ENCODE assay signal across 8 mouse cellular contexts in the genomic region with DNA sequence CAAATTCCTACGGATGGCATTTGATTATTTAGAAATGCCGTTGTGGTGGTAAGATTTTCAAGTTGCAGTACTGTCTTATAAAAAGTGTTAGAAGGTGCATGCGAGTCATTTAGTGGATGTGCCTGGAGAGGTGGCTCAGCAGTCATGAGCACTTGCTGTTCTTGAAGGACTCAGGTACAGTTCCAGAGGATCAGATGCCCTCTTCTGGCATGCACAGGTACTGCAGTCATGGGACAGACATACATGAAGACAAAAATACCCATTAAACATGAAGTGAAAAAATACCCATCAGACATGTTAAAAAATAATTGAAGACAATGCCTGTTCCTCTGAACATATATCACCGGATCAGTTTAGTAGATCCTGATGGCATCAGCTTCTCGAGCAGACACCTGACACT. TPM values are rescaled to one million over a fixed set of nuclear protein-coding genes. Genes with fewer than 3 reads are reported as not detected.
DNase-seq lines count a peak whose midpoint lies in the region; ATAC-seq lines count a peak whose summit lies in the region.

No protein-coding gene starts in this region.

- peak; percentile 7 for DNase-seq in heart, adult 8-10 months (ENCODE audit: low spot score)
- DNase-seq in A20 (ENCODE audit: low read depth, low spot score) (peak; percentile 70), WW6 (ENCODE audit: low read depth, low spot score) (peak; percentile 22)
- DNase-seq in embryo, embryonic 10.5 days (ENCODE audit: low spot score), result peak; percentile 67
- peak; percentile 65 to 68 for DNase-seq in kidney, postnatal 4 days
- DNase-seq in neural tube, embryonic 11.5 days (ENCODE audit: low spot score), result peak; percentile 17
- DNase-seq in thymus, postnatal 4 days, result peak; percentile 80

- no peak overlapping the region for H3K9ac ChIP-seq in heart, embryonic 12.5 days
- H3K9ac ChIP-seq in neural tube, embryonic 11.5 days (ENCODE audit: low read length), result no peak overlapping the region

- no peaks in the 10 kb centered on the region for H3K9me3 ChIP-seq in heart, embryonic 12.5 days (replicated peaks)
- H3K9me3 ChIP-seq in neural tube, embryonic 11.5 days (ENCODE audit: control insufficient read depth, low read length), result no peaks in the 10 kb centered on the region

- no peaks in the 10 kb centered on the region for H3K27me3 ChIP-seq in heart, embryonic 12.5 days (replicated peaks)
- no peaks in the 10 kb centered on the region for H3K27me3 ChIP-seq in neural tube, embryonic 11.5 days (ENCODE audit: control insufficient read depth, insufficient read depth, low read length)

- no peaks in the 10 kb centered on the region for H3K36me3 ChIP-seq in heart, embryonic 12.5 days
- H3K36me3 ChIP-seq in neural tube, embryonic 11.5 days (ENCODE audit: control insufficient read depth, insufficient read depth, low read length), result no peaks in the 10 kb centered on the region

- no peak overlapping the region for H3K27ac ChIP-seq in heart, embryonic 12.5 days (ENCODE audit: poor library complexity, severe bottlenecking)
- no peak overlapping the region for H3K27ac ChIP-seq in neural tube, embryonic 11.5 days (ENCODE audit: low read depth, low read length)

- no peak overlapping the region for H3K4me3 ChIP-seq in heart, embryonic 12.5 days
- H3K4me3 ChIP-seq in neural tube, embryonic 11.5 days (ENCODE audit: low read depth, low read length), result no peak overlapping the region

- WGBS in heart, embryonic 12.5 days, result 67% methylated on average over 5 of the region's 5 CpGs
- WGBS in neural tube, embryonic 11.5 days, result 75% methylated on average over 5 of the region's 5 CpGs

- no peak for ATAC-seq in heart, embryonic 12.5 days (ENCODE audit: insufficient number of reproducible peaks, low FRiP score)
- ATAC-seq in neural tube, embryonic 11.5 days (ENCODE audit: insufficient read depth, low FRiP score, low TSS enrichment), result no peak

- no peaks in the 10 kb centered on the region for H3K4me1 ChIP-seq in heart, embryonic 12.5 days (replicated peaks)
- no peaks in the 10 kb centered on the region for H3K4me1 ChIP-seq in neural tube, embryonic 11.5 days (ENCODE audit: control insufficient read depth, insufficient read depth, low read length)

- H3K4me2 ChIP-seq in heart, embryonic 12.5 days, result no peak overlapping the region
- H3K4me2 ChIP-seq in neural tube, embryonic 11.5 days (ENCODE audit: low read depth), result no peak overlapping the region

RNA-seq across cellular contexts. Expression of a gene that starts 29.7 kb away (rescaled TPM):
- total RNA-seq in heart, adult 8-10 months (2022), result 10 to 100 TPM; 52.5 to 65.2 (median 56.1) TPM
- polyA plus RNA-seq in heart, embryonic 12.5 days (2016; fragmentation: Nextera tagmentation; extraction: Ambion mirVana), result 55.3 and 56.1 TPM in 2 replicates
- polyA plus RNA-seq in neural tube, embryonic 11.5 days (2014; fragmentation: Nextera tagmentation; extraction: Ambion mirVana), result 38.7 and 41.1 TPM in 2 replicates

Comparison
In these comparisons a context has a peak if more than half of its experiments do, and no peak if none do; other contexts are left out.
1. DNase-seq: peak in every context shown above with its lines; median percentile 80 in thymus, postnatal 4 days; 70 in A20; 67 in embryo, embryonic 10.5 days; 66 in kidney, postnatal 4 days; 22 in WW6; 17 in neural tube, embryonic 11.5 days; 7 in heart, adult 8-10 months.